Mouse (Mus musculus): ENCODE measurements around the gene Trappc3l. TPM values are rescaled to one million over a fixed set of nuclear protein-coding genes. Genes with fewer than 3 reads are reported as not detected.
"Not testable (repeated sequence)": the region's sequence is repeated elsewhere in the genome, so short reads cannot be mapped to it uniquely, and the experiment has no call there.

Trappc3l gene
- polyA plus RNA-seq (2015; fragmentation: Nextera tagmentation; extraction: Ambion mirVana): 0.10 TPM in 1 of 2 replicates, not detected in the other

GRCm38 (mm10) chr10:34037401-34037800 is at the start of gene Trappc3l:
TSS of gene Trappc3l (plus strand) at chr10:34037597.
- no peak for DNase-seq (ENCODE audit: low spot score)

GRCm38 (mm10) chr10:33996686-33997085 is 40.7 kb upstream of the Trappc3l start:
- DNase-seq (ENCODE audit: low spot score): not testable (repeated sequence)

GRCm38 (mm10) chr10:33998397-33998796 is 39.0 kb upstream of the Trappc3l start:
- DNase-seq (ENCODE audit: low spot score): no peak

- no peak for DNase-seq (ENCODE audit: low spot score)
These were observed 24.8 kb upstream of the Trappc3l start for GRCm38 (mm10) chr10:34012581-34012980.

- no peak for DNase-seq (ENCODE audit: low spot score)
These were observed 24.2 kb upstream of the Trappc3l start for GRCm38 (mm10) chr10:34013241-34013640.

- no peak for DNase-seq (ENCODE audit: low spot score)
These were observed 18.6 kb upstream of the Trappc3l start for GRCm38 (mm10) chr10:34018746-34019301.

- peak; percentile 98 for DNase-seq (ENCODE audit: low spot score)
These were observed 17.9 kb upstream of the Trappc3l start, which contains the start of gene Rwdd1 for GRCm38 (mm10) chr10:34019302-34020075. TSS of gene Rwdd1 (minus strand) at chr10:34019624.

- no peak for DNase-seq (ENCODE audit: low spot score)
These were observed 7.1 kb upstream of the Trappc3l start for GRCm38 (mm10) chr10:34030322-34030721.

- peak; percentile 73 for DNase-seq (ENCODE audit: low spot score)
These were observed 3.6 kb upstream of the Trappc3l start for GRCm38 (mm10) chr10:34033630-34034305.

GRCm38 (mm10) chr10:34036587-34036986 is 810 bp upstream of the Trappc3l start:
- peak; percentile 54 for DNase-seq (ENCODE audit: low spot score)

GRCm38 (mm10) chr10:34044210-34044609 is 6.8 kb downstream of the Trappc3l start, which contains the start of gene Calhm4:
TSS of gene Calhm4 (minus strand) at chr10:34044310.
- DNase-seq (ENCODE audit: low spot score): no peak

GRCm38 (mm10) chr10:34053987-34054386 is 16.6 kb downstream of the Trappc3l start:
- DNase-seq (ENCODE audit: low spot score): peak; percentile 31

GRCm38 (mm10) chr10:34066591-34066990 is 29.2 kb downstream of the Trappc3l start:
- no peak for DNase-seq (ENCODE audit: low spot score)

- no peak for DNase-seq (ENCODE audit: low spot score)
These were observed 32.2 kb downstream of the Trappc3l start for GRCm38 (mm10) chr10:34069606-34070005.

GRCm38 (mm10) chr10:34070999-34071492 is 33.6 kb downstream of the Trappc3l start:
- DNase-seq (ENCODE audit: low spot score): no peak

GRCm38 (mm10) chr10:34071650-34072049 is 34.3 kb downstream of the Trappc3l start:
- no peak for DNase-seq (ENCODE audit: low spot score)

GRCm38 (mm10) chr10:34074522-34075200 is 37.3 kb downstream of the Trappc3l start:
- DNase-seq (ENCODE audit: low spot score): no peak

- DNase-seq (ENCODE audit: low spot score): no peak
These were observed 49.1 kb downstream of the Trappc3l start for GRCm38 (mm10) chr10:34086514-34086913.

GRCm38 (mm10) chr10:34088515-34088914 is 51.1 kb downstream of the Trappc3l start:
- no peak for DNase-seq (ENCODE audit: low spot score)

- DNase-seq (ENCODE audit: low spot score): no peak
These were observed 52.1 kb downstream of the Trappc3l start for GRCm38 (mm10) chr10:34089517-34089916.

GRCm38 (mm10) chr10:34090481-34090880 is 53.1 kb downstream of the Trappc3l start:
- DNase-seq (ENCODE audit: low spot score): no peak

All from thymus, postnatal 0 days (tissue).